Mouse (Mus musculus) midbrain, embryonic 11.5 days (tissue): ENCODE results near the gene Olfr43. TPM values are rescaled to one million over a fixed set of nuclear protein-coding genes. Genes with fewer than 3 reads are reported as not detected.

ENCODE experiments used
- ATAC-seq: fragments of 200-750 bp; cut with Nextera tagmentation; 2 replicates; pipeline ENCODE4 v1.8.0; 2017; ENCODE audit warnings: moderate TSS enrichment, moderate library complexity; ENCODE audit not compliant: low FRiP score
- DNase-seq: peaks from one replicate; pipeline ENCODE4 v3.0.0; 2015; ENCODE audit warnings: low spot score; ENCODE audit errors: missing footprints
- H3K27ac ChIP-seq: fragments of 300-500 bp; sonication (generic); 2 replicates; pipeline ENCODE4 v1.5.1; 2014; ENCODE audit warnings: low read depth, low read length
- H3K27me3 ChIP-seq: fragments of 300-500 bp; sonication (generic); 2 replicates; pipeline ENCODE4 v1.6.1; 2014; ENCODE audit warnings: mild to moderate bottlenecking, low read length, moderate library complexity, mixed read lengths; ENCODE audit not compliant: control insufficient read depth, insufficient read depth
- H3K36me3 ChIP-seq: fragments of 300-500 bp; sonication (generic); 2 replicates; pipeline ENCODE4 v1.6.1; 2014; ENCODE audit warnings: mild to moderate bottlenecking, low read length, moderate library complexity, mixed read lengths; ENCODE audit not compliant: control insufficient read depth, insufficient read depth
- H3K4me1 ChIP-seq: fragments of 300-500 bp; sonication (generic); 2 replicates; pipeline ENCODE4 v1.6.1; 2014; ENCODE audit warnings: low read length; ENCODE audit not compliant: control insufficient read depth, insufficient read depth
- H3K4me2 ChIP-seq: fragments of 300-500 bp; sonication (generic); 2 replicates; pipeline ENCODE4 v1.6.1; 2014; ENCODE audit warnings: mild to moderate bottlenecking, moderate library complexity
- H3K4me3 ChIP-seq: fragments of 300-500 bp; sonication (generic); 2 replicates; pipeline ENCODE4 v1.5.1; 2014; ENCODE audit warnings: low read depth, low read length
- H3K9ac ChIP-seq: fragments of 300-500 bp; sonication (generic); 2 replicates; pipeline ENCODE4 v1.6.1; 2014; ENCODE audit warnings: low read length
- H3K9me3 ChIP-seq: fragments of 300-500 bp; sonication (generic); 2 replicates; pipeline ENCODE4 v1.6.1; 2016; ENCODE audit warnings: low read length; ENCODE audit not compliant: control insufficient read depth
- WGBS: fragments of 180-500 bp; shearing (Covaris S2); extraction: QIAGEN DNeasy Blood & Tissue Kit; methylation state at CpG from one replicate; pipeline ENCODE4 v1.1.7; 2014; 5-methylcytosine and 5-hydroxymethylcytosine counted together
- polyA plus RNA-seq: library from polyadenylated mRNA; unstranded; fragments of >200 nt; fragmentation: Nextera tagmentation; extraction: Ambion mirVana; gene quantifications from 2 replicates; pipeline ENCODE4 v1.2.1, GENCODE M21; 2014

The Olfr43 gene
- not detected in 2 replicates for polyA plus RNA-seq

GRCm38 (mm10) chr11:74211279-74211678 is at the start of gene Olfr43:
Olfr43 (minus strand) TSS chr11:74211379.
- no peak for DNase-seq
- Histone ChIP-seq H3K27me3 (no peaks in the 10 kb centered on the region), H3K4me1 (no peaks in the 10 kb centered on the region), H3K9me3 (peaks cover 15% of the 10 kb centered on the region; the same call in 1 of the 2 replicates), H3K4me2 (no peak within 1 kb of the TSS), H3K36me3 (no peaks in the 10 kb centered on the region), H3K9ac (no peak within 1 kb of the TSS), H3K27ac (no peak within 1 kb of the TSS), H3K4me3 (no peak within 1 kb of the TSS)
- ATAC-seq: no peak
- WGBS: 71% methylated on average over 1 of the region's 1 CpGs

GRCm38 (mm10) chr11:74259508-74259907 is 48.3 kb upstream of the Olfr43 start, which contains the start of gene Olfr406:
Olfr406 (plus strand) TSS chr11:74259808.
- Histone ChIP-seq H3K9me3 (no peaks in the 10 kb centered on the region; the same call in 1 of the 2 replicates), H3K27ac (no peak within 1 kb of the TSS), H3K36me3 (no peaks in the 10 kb centered on the region), H3K27me3 (no peaks in the 10 kb centered on the region), H3K4me3 (no peak within 1 kb of the TSS), H3K4me2 (no peak within 1 kb of the TSS), H3K9ac (no peak within 1 kb of the TSS), H3K4me1 (no peaks in the 10 kb centered on the region)
- DNase-seq: no peak
- WGBS: 57% methylated on average over 2 of the region's 2 CpGs
- ATAC-seq: no peak

GRCm38 (mm10) chr11:74241201-74241600 is 30.0 kb upstream of the Olfr43 start:
- WGBS: 86% methylated on average over 3 of the region's 3 CpGs
- DNase-seq (no peak), ATAC-seq (no peak)
- H3K4me2 ChIP-seq: no peak overlapping the region
- no peak overlapping the region for H3K27ac ChIP-seq
- H3K9me3 ChIP-seq: no peaks in the 10 kb centered on the region; the same call in 1 of the 2 replicates
- no peaks in the 10 kb centered on the region for H3K36me3 ChIP-seq
- H3K4me3 ChIP-seq: no peak overlapping the region
- no peaks in the 10 kb centered on the region for H3K27me3 ChIP-seq
- H3K4me1 ChIP-seq: no peaks in the 10 kb centered on the region
- H3K9ac ChIP-seq: no peak overlapping the region

GRCm38 (mm10) chr11:74185949-74186348 is 25.2 kb downstream of the Olfr43 start, which contains the start of gene Olfr403:
Olfr403 (plus strand) TSS chr11:74186249.
- Histone ChIP-seq H3K9ac (no peak within 1 kb of the TSS), H3K36me3 (no peaks in the 10 kb centered on the region), H3K27me3 (no peaks in the 10 kb centered on the region), H3K9me3 (peaks cover 5% of the 10 kb centered on the region; the same call in 1 of the 2 replicates), H3K4me2 (no peak within 1 kb of the TSS), H3K4me1 (no peaks in the 10 kb centered on the region), H3K27ac (no peak within 1 kb of the TSS), H3K4me3 (no peak within 1 kb of the TSS)
- ATAC-seq: no peak
- DNase-seq: no peak

GRCm38 (mm10) chr11:74183745-74184144 is 27.4 kb downstream of the Olfr43 start:
- Histone ChIP-seq H3K27me3 (no peaks in the 10 kb centered on the region), H3K4me2 (no peak overlapping the region), H3K4me3 (no peak overlapping the region), H3K4me1 (no peaks in the 10 kb centered on the region), H3K36me3 (no peaks in the 10 kb centered on the region), H3K27ac (no peak overlapping the region), H3K9me3 (peaks cover 5% of the 10 kb centered on the region; the same call in 1 of the 2 replicates), H3K9ac (no peak overlapping the region)
- no peak for DNase-seq
- ATAC-seq: no peak
- 79% methylated on average over 4 of the region's 4 CpGs for WGBS

- DNase-seq (no peak), ATAC-seq (no peak)
- Histone ChIP-seq H3K4me1 (no peaks in the 10 kb centered on the region), H3K4me2 (no peak overlapping the region), H3K9me3 (peaks cover 3% of the 10 kb centered on the region; the same call in 1 of the 2 replicates), H3K9ac (no peak overlapping the region), H3K36me3 (no peaks in the 10 kb centered on the region), H3K4me3 (no peak overlapping the region), H3K27ac (no peak overlapping the region), H3K27me3 (no peaks in the 10 kb centered on the region)
- WGBS: 79% methylated on average over 4 of the region's 4 CpGs
These were observed 28.0 kb downstream of the Olfr43 start for GRCm38 (mm10) chr11:74183168-74183567.

GRCm38 (mm10) chr11:74168771-74169170 is 42.4 kb downstream of the Olfr43 start:
- no peak for ATAC-seq
- DNase-seq: no peak
- no peaks in the 10 kb centered on the region for H3K36me3 ChIP-seq
- H3K4me2 ChIP-seq: no peak overlapping the region
- H3K27ac ChIP-seq: no peak overlapping the region
- H3K9ac ChIP-seq: no peak overlapping the region
- no peaks in the 10 kb centered on the region for H3K27me3 ChIP-seq
- no peaks in the 10 kb centered on the region for H3K4me1 ChIP-seq
- H3K4me3 ChIP-seq: no peak overlapping the region
- H3K9me3 ChIP-seq: peaks cover 5% of the 10 kb centered on the region; the same call in 1 of the 2 replicates

Other genes with a start within 250 kb of the Olfr43 start
- gene Olfr398, start 221.0 kb downstream of the Olfr43 start, polyA plus RNA-seq: not detected in 2 replicates
- not detected in 2 replicates for gene Olfr139, start 154.8 kb downstream of the Olfr43 start, polyA plus RNA-seq
- gene Olfr399, start 154.8 kb downstream of the Olfr43 start, polyA plus RNA-seq: not detected in 2 replicates
- not detected in 2 replicates for gene Zfp616, start 141.4 kb downstream of the Olfr43 start, polyA plus RNA-seq
- not detected in 2 replicates for gene Olfr401, start 97.7 kb downstream of the Olfr43 start, polyA plus RNA-seq
- gene Olfr402, start 57.9 kb downstream of the Olfr43 start, polyA plus RNA-seq: not detected in 2 replicates
- not detected in 2 replicates for gene Olfr403, start 25.1 kb downstream of the Olfr43 start, polyA plus RNA-seq
- not detected in 2 replicates for gene Olfr406, start 48.4 kb upstream of the Olfr43 start, polyA plus RNA-seq
- gene Olfr59, start 72.4 kb upstream of the Olfr43 start, polyA plus RNA-seq: not detected in 2 replicates
- gene Olfr410, start 126.7 kb upstream of the Olfr43 start, polyA plus RNA-seq: not detected in 2 replicates
- not detected in 2 replicates for gene Olfr411, start 141.3 kb upstream of the Olfr43 start, polyA plus RNA-seq
- not detected in 2 replicates for gene Olfr412, start 150.7 kb upstream of the Olfr43 start, polyA plus RNA-seq